Mouse (Mus musculus): ENCODE results near the gene Gm10130.
"Not testable (repeated sequence)": the region's sequence is repeated elsewhere in the genome, so short reads cannot be mapped to it uniquely, and the experiment has no call there.

Gm10130 gene

GRCm38 (mm10) chr2:150323402-150323801 lies at the start of gene Gm10130:
Gene Gm10130 (plus strand): TSS chr2:150323702.
- DNase-seq (ENCODE audit: low spot score): no peak

GRCm38 (mm10) chr2:150293669-150294068 lies 29.8 kb upstream of the Gm10130 start:
- no peak for DNase-seq (ENCODE audit: low spot score)

- DNase-seq (ENCODE audit: low spot score): no peak
These were observed 24.4 kb upstream of the Gm10130 start for GRCm38 (mm10) chr2:150299096-150299495.

GRCm38 (mm10) chr2:150307183-150307773 lies 16.2 kb upstream of the Gm10130 start:
- no peak for DNase-seq (ENCODE audit: low spot score)

- peak; percentile 72 for DNase-seq (ENCODE audit: low spot score)
These were observed 12.3 kb upstream of the Gm10130 start for GRCm38 (mm10) chr2:150310952-150311884.

GRCm38 (mm10) chr2:150316140-150316539 lies 7.4 kb upstream of the Gm10130 start:
- no peak for DNase-seq (ENCODE audit: low spot score)

- DNase-seq (ENCODE audit: low spot score): no peak
These were observed 4.5 kb upstream of the Gm10130 start for GRCm38 (mm10) chr2:150318973-150319372.

- DNase-seq (ENCODE audit: low spot score): not testable (repeated sequence)
These were observed 33.6 kb downstream of the Gm10130 start for GRCm38 (mm10) chr2:150357136-150357535.

- DNase-seq (ENCODE audit: low spot score): peak; percentile 50
These were observed 38.8 kb downstream of the Gm10130 start, which contains the start of gene 3300002I08Rik for GRCm38 (mm10) chr2:150362113-150362877. Gene 3300002I08Rik (minus strand): TSS chr2:150362765.

- DNase-seq (ENCODE audit: low spot score): no peak
These were observed 39.4 kb downstream of the Gm10130 start for GRCm38 (mm10) chr2:150362878-150363229.

GRCm38 (mm10) chr2:150385553-150386106 lies 62.1 kb downstream of the Gm10130 start:
- not testable (repeated sequence) for DNase-seq (ENCODE audit: low spot score)

- no peak for DNase-seq (ENCODE audit: low spot score)
These were observed 66.7 kb downstream of the Gm10130 start for GRCm38 (mm10) chr2:150390198-150390597.

GRCm38 (mm10) chr2:150412146-150412545 lies 88.6 kb downstream of the Gm10130 start:
- DNase-seq (ENCODE audit: low spot score): not testable (repeated sequence)

Measured in urinary bladder, postnatal 10 days (tissue).